Mouse (Mus musculus) midbrain, embryonic 14.5 days (tissue): ENCODE data around the gene Uck2. TPM values are rescaled to one million over a fixed set of nuclear protein-coding genes. Genes with fewer than 3 reads are reported as not detected.

Experiments
- ATAC-seq: fragments of 200-750 bp; cut with Nextera tagmentation; 2 replicates; pipeline ENCODE4 v1.8.0; 2017; ENCODE audit warnings: moderate number of reproducible peaks, moderate library complexity; ENCODE audit not compliant: low FRiP score, low TSS enrichment
- DNase-seq: peaks from one replicate; pipeline ENCODE4 v3.0.0-alpha.2; 2015
- H3K27ac ChIP-seq: fragments of 300-500 bp; sonication (generic); replicated peaks from 2 replicates; pipeline ENCODE4 v1.5.1; 2014; ENCODE audit warnings: mild to moderate bottlenecking, low read depth, low read length, moderate library complexity
- H3K27me3 ChIP-seq: fragments of 300-500 bp; sonication (generic); 2 replicates; pipeline ENCODE4 v1.6.1; 2014; ENCODE audit warnings: low read length, control low read depth, mixed read lengths; ENCODE audit not compliant: control insufficient read depth, insufficient read depth
- H3K36me3 ChIP-seq: fragments of 300-500 bp; sonication (generic); 2 replicates; pipeline ENCODE4 v1.6.1; 2014; ENCODE audit warnings: low read length, control low read depth; ENCODE audit not compliant: control insufficient read depth, insufficient read depth
- H3K4me1 ChIP-seq: fragments of 300-500 bp; sonication (generic); 2 replicates; pipeline ENCODE4 v1.6.1; 2014; ENCODE audit warnings: mild to moderate bottlenecking, antibody characterized with exemption, low read length, control low read depth; ENCODE audit not compliant: control insufficient read depth, insufficient read depth
- H3K4me2 ChIP-seq: fragments of 300-500 bp; sonication (generic); 2 replicates; pipeline ENCODE4 v1.6.1; 2014; ENCODE audit warnings: mild to moderate bottlenecking, low read length, moderate library complexity
- H3K4me3 ChIP-seq: fragments of 300-500 bp; sonication (generic); replicated peaks from 2 replicates; pipeline ENCODE4 v1.5.1; 2014; ENCODE audit warnings: low read depth, low read length
- H3K9ac ChIP-seq: fragments of 300-500 bp; sonication (generic); replicated peaks from 2 replicates; pipeline ENCODE4 v1.6.1; 2014; ENCODE audit warnings: mild to moderate bottlenecking, low read length, moderate library complexity
- H3K9me3 ChIP-seq: fragments of 300-500 bp; sonication (generic); 2 replicates; pipeline ENCODE4 v1.6.1; 2016; ENCODE audit warnings: low read length, control low read depth, mixed read lengths; ENCODE audit not compliant: control insufficient read depth
- WGBS: fragments of 180-500 bp; shearing (Covaris S2); extraction: QIAGEN DNeasy Blood & Tissue Kit; methylation state at CpG from one replicate; pipeline ENCODE4 v1.1.7; 2014; 5-methylcytosine and 5-hydroxymethylcytosine counted together
- polyA plus RNA-seq: library from polyadenylated mRNA; unstranded; fragments of >200 nt; fragmentation: Nextera tagmentation; extraction: Ambion mirVana; gene quantifications from 2 replicates; pipeline ENCODE4 v1.2.1, GENCODE M21; 2014

The Uck2 gene
- polyA plus RNA-seq, 1 experiment from 2014 or later, result 54.1 TPM

- WGBS, result 45% methylated on average over 12 of the region's 12 CpGs
- no peak overlapping the region for H3K9ac ChIP-seq
Measured at GRCm38 (mm10) chr1:167239916-167240315, 45.2 kb downstream of the Uck2 start.

GRCm38 (mm10) chr1:167237798-167238197 lies 47.3 kb downstream of the Uck2 start:
- Histone ChIP-seq H3K9me3 (no peaks in the 10 kb centered on the region), H3K4me3 (no peak overlapping the region), H3K36me3 (peaks cover 15% of the 10 kb centered on the region), H3K9ac (no peak overlapping the region), H3K4me2 (no peak overlapping the region), H3K4me1 (peaks cover 20% of the 10 kb centered on the region), H3K27ac (no peak overlapping the region), H3K27me3 (no peaks in the 10 kb centered on the region)
- ATAC-seq, result no peak
- DNase-seq, result no peak
- WGBS, result 83% methylated on average over 11 of the region's 11 CpGs

More at GRCm38 (mm10) chr1:167239916-167240315, 45.2 kb downstream of the Uck2 start:
- 0 out of 2 replicates have a peak overlapping the region, but pooled peaks have one; percentile 33 for H3K27ac ChIP-seq
- DNase-seq (peak; percentile 33), ATAC-seq (no peak)
- no peaks in the 10 kb centered on the region for H3K27me3 ChIP-seq
- H3K36me3 ChIP-seq, result peaks cover 5% of the 10 kb centered on the region; the same call in 1 of the 2 replicates
- H3K4me3 ChIP-seq, result no peak overlapping the region
- peaks cover 20% of the 10 kb centered on the region for H3K4me1 ChIP-seq
- H3K4me2 ChIP-seq, result no peak overlapping the region
- no peaks in the 10 kb centered on the region for H3K9me3 ChIP-seq

GRCm38 (mm10) chr1:167236790-167237189 lies 48.3 kb downstream of the Uck2 start:
- DNase-seq, result no peak
- WGBS, result 81% methylated on average over 8 of the region's 8 CpGs
- Histone ChIP-seq H3K27me3 (no peaks in the 10 kb centered on the region), H3K27ac (no peak overlapping the region), H3K36me3 (peaks cover 22% of the 10 kb centered on the region), H3K4me2 (no peak overlapping the region), H3K4me3 (no peak overlapping the region), H3K9me3 (no peaks in the 10 kb centered on the region), H3K9ac (no peak overlapping the region), H3K4me1 (peaks cover 16% of the 10 kb centered on the region)
- ATAC-seq, result no peak

- WGBS, result 94% methylated on average over 10 of the region's 10 CpGs
- no peak for DNase-seq
- Histone ChIP-seq H3K4me2 (no peak overlapping the region), H3K9me3 (no peaks in the 10 kb centered on the region), H3K27me3 (no peaks in the 10 kb centered on the region), H3K4me1 (no peaks in the 10 kb centered on the region), H3K4me3 (no peak overlapping the region), H3K9ac (no peak overlapping the region), H3K36me3 (peaks cover 24% of the 10 kb centered on the region), H3K27ac (no peak overlapping the region)
- no peak for ATAC-seq
Measured at GRCm38 (mm10) chr1:167234344-167234743, 50.8 kb downstream of the Uck2 start.

- Histone ChIP-seq H3K36me3 (peaks cover 36% of the 10 kb centered on the region), H3K27ac (no peak overlapping the region), H3K9ac (no peak overlapping the region), H3K9me3 (no peaks in the 10 kb centered on the region), H3K4me1 (no peaks in the 10 kb centered on the region), H3K4me3 (no peak overlapping the region), H3K27me3 (no peaks in the 10 kb centered on the region), H3K4me2 (no peak overlapping the region)
- WGBS, result 80% methylated on average over 7 of the region's 7 CpGs
- ATAC-seq (no peak), DNase-seq (no peak)
Measured at GRCm38 (mm10) chr1:167232918-167233317, 52.2 kb downstream of the Uck2 start.

- no peak for ATAC-seq
- peaks cover 46% of the 10 kb centered on the region for H3K36me3 ChIP-seq
Measured at GRCm38 (mm10) chr1:167231612-167232283, 53.4 kb downstream of the Uck2 start.

GRCm38 (mm10) chr1:167230930-167231611 lies 54.0 kb downstream of the Uck2 start:
- Histone ChIP-seq H3K9me3 (no peaks in the 10 kb centered on the region), H3K9ac (no peak overlapping the region), H3K4me2 (no peak overlapping the region), H3K36me3 (peaks cover 53% of the 10 kb centered on the region), H3K4me3 (no peak overlapping the region), H3K27me3 (no peaks in the 10 kb centered on the region), H3K27ac (no peak overlapping the region), H3K4me1 (no peaks in the 10 kb centered on the region)
- WGBS, result 92% methylated on average over 17 of the region's 17 CpGs
- no peak for DNase-seq
- no peak for ATAC-seq

More at GRCm38 (mm10) chr1:167231612-167232283, 53.4 kb downstream of the Uck2 start:
- WGBS, result 81% methylated on average over 17 of the region's 17 CpGs
- H3K4me3 ChIP-seq, result no peak overlapping the region
- H3K4me1 ChIP-seq, result no peaks in the 10 kb centered on the region
- H3K9ac ChIP-seq, result no peak overlapping the region
- H3K4me2 ChIP-seq, result no peak overlapping the region
- DNase-seq, result no peak
- no peak overlapping the region for H3K27ac ChIP-seq
- no peaks in the 10 kb centered on the region for H3K27me3 ChIP-seq
- H3K9me3 ChIP-seq, result no peaks in the 10 kb centered on the region

- no peak for ATAC-seq
- 88% methylated on average over 9 of the region's 9 CpGs for WGBS
- no peak for DNase-seq
Measured at GRCm38 (mm10) chr1:167222382-167223010, 62.6 kb downstream of the Uck2 start.

More at GRCm38 (mm10) chr1:167222382-167223010, 62.6 kb downstream of the Uck2 start:
- H3K36me3 ChIP-seq, result peaks cover 36% of the 10 kb centered on the region
- H3K9ac ChIP-seq, result no peak overlapping the region
- no peaks in the 10 kb centered on the region for H3K27me3 ChIP-seq
- H3K9me3 ChIP-seq, result no peaks in the 10 kb centered on the region
- no peak overlapping the region for H3K4me3 ChIP-seq
- H3K4me1 ChIP-seq, result no peaks in the 10 kb centered on the region
- H3K4me2 ChIP-seq, result no peak overlapping the region
- no peak overlapping the region for H3K27ac ChIP-seq
